Comparison of ENCODE assay signal across 8 mouse cellular contexts in genomic region chr19:38480731-38481621, GRCm38 (mm10). TPM values are rescaled to one million over a fixed set of nuclear protein-coding genes. Genes with fewer than 3 reads are reported as not detected.
A peak's percentile ranks its signal among the peaks of the same experiment; 100 is the strongest.
DNase-seq lines count a peak whose midpoint lies in the region; ATAC-seq and TF ChIP-seq lines count a peak whose summit lies in the region.

TSS of gene Plce1 (plus strand) at chr19:38481109.

- H3K36me3 ChIP-seq in intestine, embryonic 15.5 days = no peaks in the 10 kb centered on the region
- no peaks in the 10 kb centered on the region for H3K36me3 ChIP-seq in liver, postnatal 0 days (replicated peaks; ENCODE audit: insufficient read depth, low read length)

- H3K4me1 ChIP-seq in intestine, embryonic 15.5 days (replicated peaks) = 0 out of 2 replicates have a peak, but pooled peaks cover 7% of the 10 kb centered on the region
- no peaks in the 10 kb centered on the region for H3K4me1 ChIP-seq in liver, postnatal 0 days (ENCODE audit: insufficient read depth)

- TF ChIP-seq EP300 in liver, postnatal 0 days (IDR thresholded peaks at IDR 0.05; ENCODE audit: low read depth) = no peak

- H3K27me3 ChIP-seq in intestine, embryonic 15.5 days (replicated peaks) = no peaks in the 10 kb centered on the region
- H3K27me3 ChIP-seq in liver, postnatal 0 days (ENCODE audit: insufficient read depth, low read length) = peaks cover 42% of the 10 kb centered on the region

- peak within 1 kb of the TSS; percentile 87 for H3K4me3 ChIP-seq in gastrocnemius, adult 2 months
- H3K4me3 ChIP-seq in intestine, embryonic 15.5 days (replicated peaks) = peak within 1 kb of the TSS; percentile 69
- H3K4me3 ChIP-seq in liver, postnatal 0 days (ENCODE audit: low read depth, low read length) = peak within 1 kb of the TSS; percentile 52

- H3K27ac ChIP-seq in gastrocnemius, adult 2 months = peak within 1 kb of the TSS; percentile 87
- 0 out of 2 replicates have a peak within 1 kb of the TSS, but pooled peaks have one; percentile 32 for H3K27ac ChIP-seq in intestine, embryonic 15.5 days
- H3K27ac ChIP-seq in liver, postnatal 0 days (ENCODE audit: low read depth) = peak within 1 kb of the TSS; percentile 66

- peak within 1 kb of the TSS; percentile 70 for H3K9ac ChIP-seq in intestine, embryonic 15.5 days
- peak within 1 kb of the TSS; percentile 51 for H3K9ac ChIP-seq in liver, postnatal 0 days (replicated peaks)

- no peaks in the 10 kb centered on the region for H3K9me3 ChIP-seq in intestine, embryonic 15.5 days
- H3K9me3 ChIP-seq in liver, postnatal 0 days (ENCODE audit: low read length) = no peaks in the 10 kb centered on the region

- DNase-seq in gastrocnemius, adult 2 months = peak; percentile 76
- no peak for DNase-seq in gastrocnemius, adult 18-20 months (ENCODE audit: low spot score)
- peak in 1 of 2 experiments; percentile 3 for DNase-seq in adrenal gland, postnatal 4 days (ENCODE audit: low spot score in 2 of 2)
- peak; percentile 55 for DNase-seq in liver, postnatal 0 days
- peak; percentile 37 for DNase-seq in ovary, postnatal 14 days (ENCODE audit: low spot score)

- ATAC-seq in granulocyte monocyte progenitor cell, adult 5-6 weeks (replicated peaks; ENCODE audit: poor library complexity, severe bottlenecking) = peak; percentile 25; the same call in 1 of the 2 replicates
- ATAC-seq in intestine, embryonic 15.5 days = peak; percentile 95
- peak; percentile 93 for ATAC-seq in liver, postnatal 0 days
- ATAC-seq in megakaryocyte progenitor cell, adult 5-6 weeks (replicated peaks; ENCODE audit: poor library complexity) = no peak

- WGBS in intestine, embryonic 15.5 days = 0% methylated on average over 63 of the region's 90 CpGs
- WGBS in liver, postnatal 0 days (ENCODE audit: insufficient replicate concordance) = 3% methylated on average over 59 of the region's 90 CpGs

- peak within 1 kb of the TSS; percentile 96 for H3K4me2 ChIP-seq in intestine, embryonic 15.5 days (replicated peaks)
- H3K4me2 ChIP-seq in liver, postnatal 0 days (ENCODE audit: low read depth, low read length) = peak within 1 kb of the TSS; percentile 68

- peak; percentile 24; the same call in 1 of the 2 replicates for TF ChIP-seq CTCF in gastrocnemius, adult 2 months (IDR thresholded peaks at IDR 0.05)
- TF ChIP-seq CTCF in liver, postnatal 0 days (IDR thresholded peaks at IDR 0.05; ENCODE audit: low read depth) = no peak

- intact Hi-C loops in gastrocnemius, adult 2 months (cut with DNase I) = no loop called here

RNA-seq across cellular contexts. Expression of gene Plce1, which starts in this region (rescaled TPM):
- 1 to 10 TPM; 5.1 to 8.5 TPM for total RNA-seq in gastrocnemius, adult 2 months (2021)
- 1 to 10 TPM; 4.5 to 6.0 TPM for total RNA-seq in gastrocnemius, adult 18-20 months (2021)
- 10 to 100 TPM; 11.4 to 11.9 TPM for total RNA-seq in adrenal gland, postnatal 4 days (2021)
- not detected in 2 replicates for total RNA-seq in granulocyte monocyte progenitor cell, adult 5-6 weeks (2014; fragmentation: Nextera tagmentation)
- not detected in 2 replicates for total RNA-seq in granulocyte monocyte progenitor cell, adult 5-6 weeks (2017)
- 4.7 and 5.8 TPM in 2 replicates for polyA plus RNA-seq in intestine, embryonic 15.5 days (2015; fragmentation: Nextera tagmentation; extraction: Ambion mirVana)
- 0.60 and 0.77 TPM in 2 replicates for polyA plus RNA-seq in liver, postnatal 0 days (2015; fragmentation: Nextera tagmentation; extraction: Ambion mirVana)
- total RNA-seq in megakaryocyte progenitor cell, adult 5-6 weeks (2015) = not detected in 2 replicates
- total RNA-seq in megakaryocyte progenitor cell, adult 5-6 weeks (2017) = 0.08 TPM in 1 of 2 replicates, not detected in the other

Comparison
In these comparisons a context has a peak if more than half of its experiments do, and no peak if none do; other contexts are left out.
1. RNA of gene Plce1 (total RNA-seq): 11.4 to 11.9 TPM in adrenal gland, postnatal 4 days, 5.1 to 8.5 TPM in gastrocnemius, adult 2 months and 4.5 to 6.0 TPM in gastrocnemius, adult 18-20 months; 0.08 TPM in megakaryocyte progenitor cell, adult 5-6 weeks and not detected in granulocyte monocyte progenitor cell, adult 5-6 weeks; every median in the first group is over 4 times any median in the second.
2. Peak in ATAC-seq in granulocyte monocyte progenitor cell, adult 5-6 weeks; RNA of the gene not detected or under 1 TPM.
3. Peak in DNase-seq, ATAC-seq, H3K4me3 ChIP-seq, H3K27ac ChIP-seq, H3K9ac ChIP-seq and H3K4me2 ChIP-seq in liver, postnatal 0 days; RNA of the gene not detected or under 1 TPM.
4. H3K27ac ChIP-seq: peak in every context shown above with its lines; median percentile 87 in gastrocnemius, adult 2 months; 66 in liver, postnatal 0 days; 32 in intestine, embryonic 15.5 days.
5. Peak in every context shown above with its lines, with median percentiles within 50 percentile points of each other: H3K4me3 ChIP-seq.